In the genomic region with DNA sequence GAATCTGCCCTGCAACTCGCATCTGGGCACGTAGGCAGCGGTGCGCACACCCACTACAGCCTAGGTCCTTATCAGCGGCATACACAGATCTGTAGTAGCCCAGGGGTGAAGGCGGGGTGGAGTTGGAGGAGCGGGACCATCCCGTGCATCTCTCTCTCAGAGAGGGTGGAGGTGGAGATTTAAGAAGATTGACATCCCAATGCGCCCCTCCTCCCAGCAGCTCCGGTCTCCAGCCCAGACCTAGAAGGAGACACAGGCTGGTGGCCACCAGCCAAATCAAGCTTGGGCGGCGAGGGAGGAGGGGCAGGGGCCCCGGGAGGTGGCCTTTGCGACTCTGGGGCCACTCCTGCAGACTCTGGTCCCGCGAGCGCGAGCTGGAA, we compare ENCODE assay signal across 8 mouse cellular contexts. TPM values are rescaled to one million over a fixed set of nuclear protein-coding genes. Genes with fewer than 3 reads are reported as not detected.
DNase-seq lines count a peak whose midpoint lies in the region; TF ChIP-seq lines count a peak whose summit lies in the region.

Slc30a10 (plus strand) TSS at position 274 of the 380 bp plus-strand sequence.

- no peak within 1 kb of the TSS for H3K27ac ChIP-seq in testis, adult 2 months (ENCODE audit: control insufficient read depth, insufficient read depth, low read depth, low read length)

- TF ChIP-seq POLR2A in testis, adult 2 months (IDR thresholded peaks at IDR 0.05; ENCODE audit: control insufficient read depth, low read depth, low read length): no peak

- DNase-seq in testis, postnatal 14 days (ENCODE audit: low spot score): no peak
- peak; percentile 57 for DNase-seq in cerebellum, adult 9-10 months
- peak; percentile 26 for DNase-seq in forelimb bud, embryonic 11.5 days (ENCODE audit: low read depth, low spot score)
- DNase-seq in layer of hippocampus, adult 18-20 months (ENCODE audit: low spot score in 2 of 2): peak; percentile 30 to 57
- DNase-seq in lung, postnatal 4 days: peak; percentile 7 to 28
- DNase-seq in spleen, postnatal 36 days (ENCODE audit: low spot score in 2 of 2): peak; percentile 64 to 82
- no peak for DNase-seq in thymus, postnatal 14 days

- H3K36me3 ChIP-seq in testis, adult 2 months (ENCODE audit: control insufficient read depth, insufficient read depth, low read length): no peaks in the 10 kb centered on the region

- H3K27me3 ChIP-seq in testis, adult 2 months (ENCODE audit: control insufficient read depth, insufficient read depth, low read length): no peaks in the 10 kb centered on the region; the same call in 1 of the 2 replicates

- H3K4me3 ChIP-seq in testis, adult 2 months (ENCODE audit: control insufficient read depth, low read depth, low read length): peak within 1 kb of the TSS; percentile 43

- TF ChIP-seq CTCF in testis, adult 2 months (IDR thresholded peaks at IDR 0.05; ENCODE audit: control insufficient read depth, insufficient read depth, insufficient replicate concordance, low read depth, low read length): no peak

- peaks cover 7% of the 10 kb centered on the region for H3K4me1 ChIP-seq in testis, adult 2 months (ENCODE audit: control insufficient read depth, insufficient read depth, low read length)

RNA-seq across cellular contexts. Expression of gene Slc30a10, which starts in this region (rescaled TPM):
- polyA plus RNA-seq in testis, adult 2 months (2012; rRNA removed): 0.02 TPM in 1 of 2 replicates, not detected in the other
- total RNA-seq in layer of hippocampus, adult 18-20 months (2021): 1 to 10 TPM; 7.1 to 7.7 TPM

Comparison
In these comparisons a context has a peak if more than half of its experiments do, and no peak if none do; other contexts are left out.
1. DNase-seq: peak in cerebellum, adult 9-10 months (single experiment), forelimb bud, embryonic 11.5 days (single experiment), layer of hippocampus, adult 18-20 months (2 of 2), lung, postnatal 4 days (2 of 2) and spleen, postnatal 36 days (2 of 2); none in testis, postnatal 14 days (single experiment) and thymus, postnatal 14 days (single experiment).